Mouse (Mus musculus) myocyte (in vitro differentiated cells): Measurements from ENCODE around the gene Cbwd1.

Experiments used
- CEBPB ChIP-seq: IDR thresholded peaks from 2 replicates; pipeline ENCODE4 v1.6.1; 2011; ENCODE audit warnings: mild to moderate bottlenecking, moderate library complexity; ENCODE audit not compliant: poor library complexity, insufficient read depth, severe bottlenecking
- E2F4 ChIP-seq: IDR thresholded peaks from one replicate; pipeline ENCODE4 v1.6.1; 2011; ENCODE audit warnings: mild to moderate bottlenecking, control low read depth, moderate library complexity; ENCODE audit not compliant: insufficient read depth
- MAX ChIP-seq: IDR thresholded peaks from one replicate; pipeline ENCODE4 v1.6.1; 2011; ENCODE audit warnings: low read depth, mild to moderate bottlenecking, control low read depth
- MYOG ChIP-seq, 3 experiments: IDR thresholded peaks; one replicate each; pipeline ENCODE4 v1.6.1; 2011; ENCODE audit warnings: control low read depth in 2 of 3, low read depth in 2 of 3, mild to moderate bottlenecking in 2 of 3; ENCODE audit not compliant: insufficient read length in 2 of 3, control insufficient read depth in 1 of 3, insufficient read depth in 1 of 3
- POLR2A ChIP-seq: IDR thresholded peaks from one replicate; pipeline ENCODE4 v1.6.1; 2011; ENCODE audit warnings: low read depth, mild to moderate bottlenecking, control low read depth, moderate library complexity; ENCODE audit not compliant: insufficient read length
- POLR2AphosphoS2 ChIP-seq: IDR thresholded peaks from one replicate; pipeline ENCODE4 v1.6.1; 2011; ENCODE audit warnings: low read depth, control low read depth; ENCODE audit not compliant: insufficient read length
- TCF12 ChIP-seq: IDR thresholded peaks from one replicate; pipeline ENCODE4 v1.6.1; 2011; ENCODE audit warnings: mild to moderate bottlenecking, control low read depth; ENCODE audit not compliant: poor library complexity, insufficient read depth, severe bottlenecking

DNA sequence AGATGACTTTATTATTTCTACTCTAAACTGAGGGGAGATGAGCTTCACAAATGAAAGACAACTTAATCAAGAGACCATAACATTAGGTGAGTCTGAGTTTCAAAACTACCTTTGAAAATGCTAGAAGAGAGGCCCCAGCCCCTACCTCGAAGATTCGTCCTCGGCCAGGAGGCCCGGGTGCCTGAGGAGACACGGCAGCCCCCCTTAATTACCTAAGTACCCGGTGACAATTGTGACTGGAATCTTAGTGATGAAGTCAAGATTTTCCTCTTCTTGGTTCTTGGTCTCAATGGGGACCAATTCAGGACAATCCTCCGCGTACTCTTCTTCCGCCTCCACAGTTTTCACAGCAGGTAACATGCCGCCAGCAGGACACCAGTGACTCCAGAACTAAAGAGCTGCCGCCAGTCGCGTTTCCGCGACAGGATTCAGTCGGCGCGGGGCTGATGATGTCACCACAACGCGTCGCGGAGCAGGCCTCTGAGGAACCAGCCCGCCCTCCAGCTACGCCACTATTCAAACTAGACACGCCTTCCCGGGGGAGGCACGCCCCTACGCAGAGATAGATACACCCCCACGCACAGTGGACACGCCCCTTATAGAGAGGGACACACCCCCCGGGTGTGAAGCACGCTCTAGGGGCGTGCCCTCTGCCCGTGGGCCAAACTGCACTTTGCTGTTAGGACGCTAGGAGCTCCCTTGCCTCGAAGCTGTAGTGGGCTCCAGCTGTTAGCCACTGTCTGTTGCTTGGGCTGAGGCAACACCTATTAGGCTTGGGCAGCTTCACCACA, at the start of gene Cbwd1:
- TF ChIP-seq MYOG (IDR thresholded peaks at IDR 0.05; ENCODE audit: control insufficient read depth in 1 of 3, insufficient read depth in 1 of 3, insufficient read length in 2 of 3, low read depth in 2 of 3), result peak in 2 of 3 experiments; percentile 27 to 63
- peak; percentile 22 for TF ChIP-seq MAX
- peak; percentile 73 for TF ChIP-seq POLR2A
- peak; percentile 37 for TF ChIP-seq E2F4
- TF ChIP-seq TCF12, result no peak
- TF ChIP-seq POLR2AphosphoS2, result peak; percentile 72
- no peak for TF ChIP-seq CEBPB
